Mouse (Mus musculus) midbrain, embryonic 14.5 days (tissue): Measurements from ENCODE around the gene Dnajc6. TPM values are rescaled to one million over a fixed set of nuclear protein-coding genes. Genes with fewer than 3 reads are reported as not detected.

ENCODE experiments used
- ATAC-seq: fragments of 200-750 bp; cut with Nextera tagmentation; 2 replicates; pipeline ENCODE4 v1.8.0; 2017; ENCODE audit warnings: moderate number of reproducible peaks, moderate library complexity; ENCODE audit not compliant: low FRiP score, low TSS enrichment
- DNase-seq: peaks from one replicate; pipeline ENCODE4 v3.0.0-alpha.2; 2015
- H3K27ac ChIP-seq: fragments of 300-500 bp; sonication (generic); replicated peaks from 2 replicates; pipeline ENCODE4 v1.5.1; 2014; ENCODE audit warnings: mild to moderate bottlenecking, low read depth, low read length, moderate library complexity
- H3K27me3 ChIP-seq: fragments of 300-500 bp; sonication (generic); 2 replicates; pipeline ENCODE4 v1.6.1; 2014; ENCODE audit warnings: low read length, control low read depth, mixed read lengths; ENCODE audit not compliant: control insufficient read depth, insufficient read depth
- H3K36me3 ChIP-seq: fragments of 300-500 bp; sonication (generic); 2 replicates; pipeline ENCODE4 v1.6.1; 2014; ENCODE audit warnings: low read length, control low read depth; ENCODE audit not compliant: control insufficient read depth, insufficient read depth
- H3K4me1 ChIP-seq: fragments of 300-500 bp; sonication (generic); 2 replicates; pipeline ENCODE4 v1.6.1; 2014; ENCODE audit warnings: mild to moderate bottlenecking, antibody characterized with exemption, low read length, control low read depth; ENCODE audit not compliant: control insufficient read depth, insufficient read depth
- H3K4me2 ChIP-seq: fragments of 300-500 bp; sonication (generic); 2 replicates; pipeline ENCODE4 v1.6.1; 2014; ENCODE audit warnings: mild to moderate bottlenecking, low read length, moderate library complexity
- H3K4me3 ChIP-seq: fragments of 300-500 bp; sonication (generic); replicated peaks from 2 replicates; pipeline ENCODE4 v1.5.1; 2014; ENCODE audit warnings: low read depth, low read length
- H3K9ac ChIP-seq: fragments of 300-500 bp; sonication (generic); replicated peaks from 2 replicates; pipeline ENCODE4 v1.6.1; 2014; ENCODE audit warnings: mild to moderate bottlenecking, low read length, moderate library complexity
- H3K9me3 ChIP-seq: fragments of 300-500 bp; sonication (generic); 2 replicates; pipeline ENCODE4 v1.6.1; 2016; ENCODE audit warnings: low read length, control low read depth, mixed read lengths; ENCODE audit not compliant: control insufficient read depth
- WGBS: fragments of 180-500 bp; shearing (Covaris S2); extraction: QIAGEN DNeasy Blood & Tissue Kit; methylation state at CpG from one replicate; pipeline ENCODE4 v1.1.7; 2014; 5-methylcytosine and 5-hydroxymethylcytosine counted together
- polyA plus RNA-seq: library from polyadenylated mRNA; unstranded; fragments of >200 nt; fragmentation: Nextera tagmentation; extraction: Ambion mirVana; gene quantifications from 2 replicates; pipeline ENCODE4 v1.2.1, GENCODE M21; 2014

The Dnajc6 gene
- polyA plus RNA-seq, 1 experiment from 2014 or later = 55.0 TPM

GRCm38 (mm10) chr4:101549958-101550591, 53.6 kb downstream of the Dnajc6 start:
- Histone ChIP-seq H3K27me3 (no peaks in the 10 kb centered on the region), H3K4me3 (peak overlapping the region; percentile 57), H3K4me2 (peak overlapping the region; percentile 65), H3K9me3 (no peaks in the 10 kb centered on the region), H3K4me1 (peaks cover 21% of the 10 kb centered on the region; the same call in 1 of the 2 replicates), H3K36me3 (no peaks in the 10 kb centered on the region), H3K27ac (peak overlapping the region; percentile 94), H3K9ac (peak overlapping the region; percentile 74)
- ATAC-seq (peak; percentile 85), DNase-seq (peak; percentile 82)
- WGBS = under 1% methylated on average over 33 of the region's 33 CpGs

GRCm38 (mm10) chr4:101550671-101551161, 54.3 kb downstream of the Dnajc6 start:
- Histone ChIP-seq H3K27me3 (no peaks in the 10 kb centered on the region), H3K4me2 (peak overlapping the region; percentile 65), H3K4me3 (peak overlapping the region; percentile 57), H3K9ac (peak overlapping the region; percentile 74), H3K4me1 (peaks cover 21% of the 10 kb centered on the region; the same call in 1 of the 2 replicates), H3K27ac (peak overlapping the region; percentile 94), H3K36me3 (no peaks in the 10 kb centered on the region), H3K9me3 (no peaks in the 10 kb centered on the region)
- WGBS = under 1% methylated on average over 33 of the region's 33 CpGs
- peak; percentile 80 for ATAC-seq
- peak; percentile 84 for DNase-seq

GRCm38 (mm10) chr4:101551425-101551824, 55.0 kb downstream of the Dnajc6 start:
- Histone ChIP-seq H3K27me3 (no peaks in the 10 kb centered on the region), H3K4me3 (peak overlapping the region; percentile 57), H3K36me3 (no peaks in the 10 kb centered on the region), H3K27ac (peak overlapping the region; percentile 94; the same call in 1 of the 2 replicates), H3K9me3 (no peaks in the 10 kb centered on the region), H3K9ac (peak overlapping the region; percentile 74; the same call in 1 of the 2 replicates), H3K4me2 (peak overlapping the region; percentile 65), H3K4me1 (peaks cover 21% of the 10 kb centered on the region; the same call in 1 of the 2 replicates)
- 12% methylated on average over 4 of the region's 4 CpGs for WGBS
- DNase-seq (peak; percentile 24), ATAC-seq (no peak)

- Histone ChIP-seq H3K27me3 (no peaks in the 10 kb centered on the region), H3K4me3 (peak overlapping the region; percentile 57; the same call in 1 of the 2 replicates), H3K4me1 (peaks cover 21% of the 10 kb centered on the region; the same call in 1 of the 2 replicates), H3K9ac (no peak overlapping the region; the same call in 1 of the 2 replicates), H3K36me3 (no peaks in the 10 kb centered on the region), H3K27ac (no peak overlapping the region), H3K9me3 (no peaks in the 10 kb centered on the region), H3K4me2 (peak overlapping the region; percentile 65)
- 21% methylated on average over 5 of the region's 5 CpGs for WGBS
- ATAC-seq (no peak), DNase-seq (peak; percentile 32)
Observed at GRCm38 (mm10) chr4:101552372-101552771, 55.9 kb downstream of the Dnajc6 start.

- H3K4me3 ChIP-seq = no peak overlapping the region
- WGBS = 94% methylated on average over 4 of the region's 4 CpGs
Observed at GRCm38 (mm10) chr4:101555016-101555415, 58.6 kb downstream of the Dnajc6 start.

GRCm38 (mm10) chr4:101560137-101560536, 63.7 kb downstream of the Dnajc6 start:
- Histone ChIP-seq H3K27me3 (no peaks in the 10 kb centered on the region), H3K4me2 (no peak overlapping the region), H3K9me3 (no peaks in the 10 kb centered on the region), H3K9ac (no peak overlapping the region), H3K4me3 (no peak overlapping the region), H3K36me3 (no peaks in the 10 kb centered on the region), H3K27ac (no peak overlapping the region), H3K4me1 (no peaks in the 10 kb centered on the region)
- ATAC-seq (no peak), DNase-seq (no peak)
- 70% methylated on average over 4 of the region's 4 CpGs for WGBS

More at GRCm38 (mm10) chr4:101555016-101555415, 58.6 kb downstream of the Dnajc6 start:
- Histone ChIP-seq H3K27me3 (no peaks in the 10 kb centered on the region), H3K27ac (no peak overlapping the region), H3K9me3 (no peaks in the 10 kb centered on the region), H3K9ac (no peak overlapping the region), H3K4me2 (no peak overlapping the region), H3K4me1 (peaks cover 16% of the 10 kb centered on the region; the same call in 1 of the 2 replicates), H3K36me3 (no peaks in the 10 kb centered on the region)
- no peak for ATAC-seq
- DNase-seq = no peak

GRCm38 (mm10) chr4:101562836-101563235, 66.4 kb downstream of the Dnajc6 start:
- DNase-seq (no peak), ATAC-seq (no peak)
- no peak overlapping the region for H3K9ac ChIP-seq
- no peaks in the 10 kb centered on the region for H3K27me3 ChIP-seq
- H3K27ac ChIP-seq = no peak overlapping the region
- H3K4me2 ChIP-seq = no peak overlapping the region
- H3K4me1 ChIP-seq = no peaks in the 10 kb centered on the region
- H3K9me3 ChIP-seq = no peaks in the 10 kb centered on the region
- no peak overlapping the region for H3K4me3 ChIP-seq
- no peaks in the 10 kb centered on the region for H3K36me3 ChIP-seq
- 86% methylated on average over 7 of the region's 7 CpGs for WGBS

GRCm38 (mm10) chr4:101563607-101564006, 67.2 kb downstream of the Dnajc6 start:
- H3K4me2 ChIP-seq = no peak overlapping the region
- WGBS = 94% methylated on average over 5 of the region's 5 CpGs
- no peak overlapping the region for H3K9ac ChIP-seq
- H3K27me3 ChIP-seq = no peaks in the 10 kb centered on the region
- H3K4me1 ChIP-seq = no peaks in the 10 kb centered on the region
- no peak overlapping the region for H3K27ac ChIP-seq
- ATAC-seq = no peak
- no peak overlapping the region for H3K4me3 ChIP-seq
- no peak for DNase-seq
- no peaks in the 10 kb centered on the region for H3K36me3 ChIP-seq
- H3K9me3 ChIP-seq = no peaks in the 10 kb centered on the region
